Mouse (Mus musculus): ENCODE measurements around the gene Nepro. TPM values are rescaled to one million over a fixed set of nuclear protein-coding genes. Genes with fewer than 3 reads are reported as not detected.

The Nepro gene
- polyA plus RNA-seq, 1 experiment from 2014 or later = 2.3 TPM

DNA sequence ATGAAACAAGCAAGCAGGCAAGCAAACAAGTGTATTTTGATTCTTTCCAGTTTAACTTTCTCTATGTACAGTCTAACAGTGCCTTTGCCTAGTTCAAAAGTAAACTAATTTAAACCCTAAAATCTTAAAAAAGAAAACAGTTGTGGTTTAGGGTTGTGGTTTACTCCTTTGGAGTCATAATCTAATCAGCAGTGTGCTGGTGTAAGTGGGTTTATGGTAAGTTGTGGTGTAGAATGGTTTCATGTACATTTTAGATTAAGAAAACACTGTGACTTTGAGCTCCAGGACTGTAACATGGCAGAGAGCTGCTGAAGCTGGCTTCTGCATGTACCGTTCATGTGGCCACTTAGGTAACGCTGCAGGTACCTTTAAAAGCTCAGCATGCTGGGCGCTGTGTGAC lies 3.4 kb downstream of the Nepro start:
- no peak overlapping the region for H3K4me2 ChIP-seq (replicated peaks; ENCODE audit: low read depth)
- H3K27ac ChIP-seq (ENCODE audit: low read depth, low read length) = peak overlapping the region; percentile 47; the same call in 1 of the 2 replicates
- no peak for ATAC-seq
- H3K4me3 ChIP-seq (ENCODE audit: low read depth, low read length) = no peak overlapping the region
- peaks cover 31% of the 10 kb centered on the region for H3K36me3 ChIP-seq (ENCODE audit: control insufficient read depth, insufficient read depth)
- WGBS = 94% methylated on average over 3 of the region's 3 CpGs
- no peak overlapping the region for H3K9ac ChIP-seq (ENCODE audit: low read depth, low read length)
- peaks cover 3% of the 10 kb centered on the region for H3K4me1 ChIP-seq (replicated peaks; ENCODE audit: control insufficient read depth, insufficient read depth, low read length)
- H3K9me3 ChIP-seq (ENCODE audit: control insufficient read depth) = no peaks in the 10 kb centered on the region
- no peaks in the 10 kb centered on the region for H3K27me3 ChIP-seq (replicated peaks; ENCODE audit: control insufficient read depth, insufficient read depth, low read length)
- TF ChIP-seq CTCF (IDR thresholded peaks at IDR 0.05; ENCODE audit: low read depth) = no peak

DNA sequence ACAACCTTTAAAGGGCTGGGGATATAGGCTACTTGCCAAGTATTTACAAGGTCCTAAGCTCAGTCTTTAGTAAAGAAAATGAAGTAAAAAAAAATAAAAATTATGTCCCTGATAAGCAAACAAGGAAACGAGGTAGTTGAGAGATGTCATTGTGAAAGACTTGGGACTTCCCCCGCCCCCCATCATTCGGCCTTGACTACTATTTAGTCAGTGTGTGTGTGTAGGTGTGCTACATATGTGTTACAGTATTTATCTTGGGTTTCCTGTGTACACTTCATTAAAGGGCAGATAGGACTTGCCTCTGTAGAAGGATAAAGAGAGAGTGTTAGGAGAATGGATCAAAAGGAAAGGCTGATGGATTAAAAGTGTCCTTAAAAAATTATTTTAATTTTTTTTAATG lies 10.0 kb downstream of the Nepro start:
- Histone ChIP-seq H3K9me3 (ENCODE audit: control insufficient read depth) (no peaks in the 10 kb centered on the region), H3K4me3 (ENCODE audit: low read depth, low read length) (no peak overlapping the region), H3K4me2 (replicated peaks; ENCODE audit: low read depth) (no peak overlapping the region), H3K27me3 (replicated peaks; ENCODE audit: control insufficient read depth, insufficient read depth, low read length) (no peaks in the 10 kb centered on the region), H3K36me3 (ENCODE audit: control insufficient read depth, insufficient read depth) (peaks cover 78% of the 10 kb centered on the region), H3K4me1 (replicated peaks; ENCODE audit: control insufficient read depth, insufficient read depth, low read length) (no peaks in the 10 kb centered on the region), H3K9ac (ENCODE audit: low read depth, low read length) (no peak overlapping the region), H3K27ac (ENCODE audit: low read depth, low read length) (no peak overlapping the region)
- no peak for TF ChIP-seq CTCF (IDR thresholded peaks at IDR 0.05; ENCODE audit: low read depth)
- peak; percentile 73 for ATAC-seq
- WGBS = 46% methylated on average over 3 of the region's 3 CpGs

DNA sequence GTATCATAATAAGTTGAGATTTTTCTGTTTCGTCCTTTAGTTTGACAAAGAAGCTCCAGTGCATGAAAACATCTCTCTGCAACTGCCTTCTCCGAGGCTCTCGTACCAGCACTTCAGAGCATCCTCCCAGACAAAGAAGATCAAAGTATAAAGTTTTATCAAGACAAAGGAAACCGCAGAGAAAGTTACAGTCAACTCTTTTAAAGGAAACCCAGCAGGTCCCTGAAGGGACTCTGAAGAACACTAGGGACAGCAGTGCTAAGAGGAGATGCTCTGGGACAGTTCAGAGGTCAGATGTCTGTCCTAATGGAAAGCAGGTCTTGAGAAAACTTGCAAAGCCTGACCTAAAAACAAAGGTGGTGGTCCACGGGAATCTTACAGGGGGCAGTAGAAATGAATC lies 11.6 kb downstream of the Nepro start:
- H3K4me3 ChIP-seq (ENCODE audit: low read depth, low read length) = no peak overlapping the region
- no peaks in the 10 kb centered on the region for H3K27me3 ChIP-seq (replicated peaks; ENCODE audit: control insufficient read depth, insufficient read depth, low read length)
- 0 out of 2 replicates have a peak overlapping the region, but pooled peaks have one; percentile 3 for H3K27ac ChIP-seq (ENCODE audit: low read depth, low read length)
- 88% methylated on average over 5 of the region's 5 CpGs for WGBS
- no peak overlapping the region for H3K4me2 ChIP-seq (replicated peaks; ENCODE audit: low read depth)
- H3K36me3 ChIP-seq (ENCODE audit: control insufficient read depth, insufficient read depth) = peaks cover 70% of the 10 kb centered on the region
- no peaks in the 10 kb centered on the region for H3K4me1 ChIP-seq (replicated peaks; ENCODE audit: control insufficient read depth, insufficient read depth, low read length)
- no peak for TF ChIP-seq CTCF (IDR thresholded peaks at IDR 0.05; ENCODE audit: low read depth)
- no peak for ATAC-seq
- H3K9ac ChIP-seq (ENCODE audit: low read depth, low read length) = no peak overlapping the region
- no peaks in the 10 kb centered on the region for H3K9me3 ChIP-seq (ENCODE audit: control insufficient read depth)

DNA sequence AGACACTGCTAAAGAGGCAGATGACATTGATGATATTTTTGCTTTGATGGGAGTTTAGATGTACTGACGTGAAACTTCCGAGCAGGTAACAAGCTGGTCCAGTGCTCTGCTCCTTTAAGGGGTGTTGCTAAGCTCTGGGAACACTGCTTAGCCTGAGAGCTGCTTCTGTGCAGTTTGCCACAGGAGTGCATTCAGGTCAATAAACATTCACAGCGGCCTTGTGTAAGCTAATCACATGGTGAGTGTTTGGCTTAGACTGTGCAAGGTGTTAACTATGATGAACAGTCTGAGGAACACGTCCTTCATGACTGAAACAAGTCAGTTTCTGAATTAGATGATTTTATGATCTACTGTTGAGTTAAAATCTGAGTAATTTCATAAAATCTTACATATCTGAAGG lies 12.0 kb downstream of the Nepro start:
- no peaks in the 10 kb centered on the region for H3K9me3 ChIP-seq (ENCODE audit: control insufficient read depth)
- H3K27ac ChIP-seq (ENCODE audit: low read depth, low read length) = 0 out of 2 replicates have a peak overlapping the region, but pooled peaks have one; percentile 3
- no peaks in the 10 kb centered on the region for H3K4me1 ChIP-seq (replicated peaks; ENCODE audit: control insufficient read depth, insufficient read depth, low read length)
- no peak overlapping the region for H3K9ac ChIP-seq (ENCODE audit: low read depth, low read length)
- H3K4me3 ChIP-seq (ENCODE audit: low read depth, low read length) = no peak overlapping the region
- H3K36me3 ChIP-seq (ENCODE audit: control insufficient read depth, insufficient read depth) = peaks cover 67% of the 10 kb centered on the region
- H3K4me2 ChIP-seq (replicated peaks; ENCODE audit: low read depth) = no peak overlapping the region
- ATAC-seq = peak; percentile 41; the same call in 1 of the 2 replicates
- 70% methylated on average over 4 of the region's 4 CpGs for WGBS
- TF ChIP-seq CTCF (IDR thresholded peaks at IDR 0.05; ENCODE audit: low read depth) = no peak
- no peaks in the 10 kb centered on the region for H3K27me3 ChIP-seq (replicated peaks; ENCODE audit: control insufficient read depth, insufficient read depth, low read length)

DNA sequence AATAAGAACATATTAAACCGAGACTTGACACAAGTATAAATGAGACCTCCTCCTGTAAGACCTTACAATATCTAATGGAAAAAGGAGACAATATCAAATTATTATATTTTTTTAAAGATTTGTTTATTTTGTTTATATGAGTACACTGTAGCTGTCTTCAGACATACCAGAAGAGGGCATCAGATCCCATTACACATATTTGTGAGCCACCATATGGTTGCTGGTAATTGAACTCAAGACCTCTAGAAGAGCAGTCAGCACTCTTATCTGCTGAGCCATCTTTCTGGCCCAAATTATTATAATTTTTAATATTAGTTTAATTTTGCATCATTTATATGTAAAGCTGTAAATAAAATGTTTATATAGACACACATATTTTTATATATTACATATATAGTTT lies 18.7 kb downstream of the Nepro start:
- Histone ChIP-seq H3K4me1 (replicated peaks; ENCODE audit: control insufficient read depth, insufficient read depth, low read length) (0 out of 2 replicates have a peak, but pooled peaks cover 7% of the 10 kb centered on the region), H3K9ac (ENCODE audit: low read depth, low read length) (no peak overlapping the region), H3K36me3 (ENCODE audit: control insufficient read depth, insufficient read depth) (peaks cover 29% of the 10 kb centered on the region), H3K4me3 (ENCODE audit: low read depth, low read length) (no peak overlapping the region), H3K9me3 (ENCODE audit: control insufficient read depth) (no peaks in the 10 kb centered on the region), H3K27ac (ENCODE audit: low read depth, low read length) (no peak overlapping the region), H3K27me3 (replicated peaks; ENCODE audit: control insufficient read depth, insufficient read depth, low read length) (no peaks in the 10 kb centered on the region), H3K4me2 (replicated peaks; ENCODE audit: low read depth) (no peak overlapping the region)
- TF ChIP-seq CTCF (IDR thresholded peaks at IDR 0.05; ENCODE audit: low read depth) = peak; percentile 30
- 93% methylated on average over 1 of the region's 1 CpGs for WGBS
- no peak for ATAC-seq

DNA sequence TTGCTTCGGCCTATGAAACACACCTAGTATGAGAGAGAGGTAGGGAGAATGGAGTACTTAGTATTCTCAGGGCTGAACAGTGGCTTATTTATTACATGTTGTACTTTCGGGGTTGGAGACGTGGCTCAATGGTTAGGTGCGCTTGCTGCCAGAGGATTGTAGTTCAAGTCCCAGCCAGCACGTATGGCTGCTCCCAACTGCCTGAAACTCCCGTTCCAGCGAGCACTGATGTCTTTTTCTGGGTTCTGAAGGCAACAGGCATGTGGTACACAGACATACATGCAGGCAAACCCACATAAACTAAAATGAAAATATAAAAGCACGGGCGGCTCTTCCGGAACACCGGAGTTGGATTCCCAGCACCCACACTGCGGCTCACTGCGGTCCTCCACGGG lies 21.4 kb downstream of the Nepro start:
- TF ChIP-seq CTCF (IDR thresholded peaks at IDR 0.05; ENCODE audit: low read depth) = no peak
- Histone ChIP-seq H3K27me3 (replicated peaks; ENCODE audit: control insufficient read depth, insufficient read depth, low read length) (no peaks in the 10 kb centered on the region), H3K9ac (ENCODE audit: low read depth, low read length) (peak overlapping the region; percentile 84), H3K27ac (ENCODE audit: low read depth, low read length) (peak overlapping the region; percentile 96), H3K4me2 (replicated peaks; ENCODE audit: low read depth) (peak overlapping the region; percentile 77), H3K4me3 (ENCODE audit: low read depth, low read length) (peak overlapping the region; percentile 78), H3K36me3 (ENCODE audit: control insufficient read depth, insufficient read depth) (peaks cover 8% of the 10 kb centered on the region), H3K4me1 (replicated peaks; ENCODE audit: control insufficient read depth, insufficient read depth, low read length) (0 out of 2 replicates have a peak, but pooled peaks cover 7% of the 10 kb centered on the region), H3K9me3 (ENCODE audit: control insufficient read depth) (no peaks in the 10 kb centered on the region)
- peak; percentile 19 for ATAC-seq
- 5% methylated on average over 14 of the region's 14 CpGs for WGBS

Data from intestine, postnatal 0 days (tissue).